Mouse (Mus musculus) erythroid progenitor cell, adult 5-6 weeks (primary cell): ENCODE data around the gene Hrct1. TPM values are rescaled to one million over a fixed set of nuclear protein-coding genes. Genes with fewer than 3 reads are reported as not detected.

Experiments
- ATAC-seq: replicated peaks from 2 replicates; pipeline ENCODE4 v1.8.0; 2016; ENCODE audit warnings: moderate number of reproducible peaks, mild to moderate bottlenecking, moderate TSS enrichment, inconsistent platforms; ENCODE audit not compliant: poor library complexity, low FRiP score, severe bottlenecking
- total RNA-seq, 2 experiments: library from RNA; stranded (forward) in 1 of 2; stranded (reverse) in 1 of 2; fragments of 150-400 nt in 1 of 2; fragments of 186-747, 209-891 nt in 1 of 2; gene quantifications; 2 replicates each; pipeline versions ENCODE4 v1.2.3 to v1.2.4; 2015 to 2017; ENCODE audit warnings: low replicate concordance in 2 of 2

Gene Hrct1
- total RNA-seq, 2 experiments from 2014 or later: not detected

DNA sequence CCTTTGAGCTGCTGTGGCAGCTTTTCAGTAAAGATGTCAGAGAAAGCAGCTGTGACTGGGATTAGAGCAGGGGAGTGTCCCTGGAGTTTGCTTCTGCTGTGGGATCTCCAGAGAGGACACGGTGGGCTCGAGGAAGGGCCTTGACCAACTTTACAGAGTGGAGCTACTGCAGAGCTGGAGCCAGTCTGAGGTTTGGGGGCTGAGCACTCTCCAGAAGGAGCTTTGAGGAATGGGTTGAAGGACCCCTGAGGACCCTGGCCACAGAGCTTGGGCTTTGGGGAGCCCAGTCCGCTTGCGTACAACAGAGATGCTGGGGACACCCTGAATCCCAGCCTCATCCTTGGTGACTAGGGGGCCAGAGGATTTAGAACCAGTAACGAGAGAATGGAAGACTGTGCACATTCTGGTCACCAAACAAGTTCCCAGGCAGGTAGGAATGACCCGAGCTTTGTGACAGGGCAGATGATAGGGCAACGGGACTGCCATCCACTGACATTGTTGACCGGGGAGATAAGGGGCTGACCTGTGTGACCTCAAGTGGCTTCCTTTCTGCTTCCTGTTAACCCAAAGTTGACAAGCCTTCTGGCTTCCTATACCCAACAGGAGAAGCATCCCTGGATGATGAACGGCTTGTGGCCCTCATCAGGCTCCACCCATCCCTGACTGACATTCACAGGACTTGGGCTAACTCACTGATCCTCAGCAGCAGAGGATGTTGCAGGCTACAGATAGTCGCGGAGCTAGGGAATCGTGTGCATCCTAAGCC is 577 bp upstream of the Hrct1 start:
- ATAC-seq: no peak

DNA sequence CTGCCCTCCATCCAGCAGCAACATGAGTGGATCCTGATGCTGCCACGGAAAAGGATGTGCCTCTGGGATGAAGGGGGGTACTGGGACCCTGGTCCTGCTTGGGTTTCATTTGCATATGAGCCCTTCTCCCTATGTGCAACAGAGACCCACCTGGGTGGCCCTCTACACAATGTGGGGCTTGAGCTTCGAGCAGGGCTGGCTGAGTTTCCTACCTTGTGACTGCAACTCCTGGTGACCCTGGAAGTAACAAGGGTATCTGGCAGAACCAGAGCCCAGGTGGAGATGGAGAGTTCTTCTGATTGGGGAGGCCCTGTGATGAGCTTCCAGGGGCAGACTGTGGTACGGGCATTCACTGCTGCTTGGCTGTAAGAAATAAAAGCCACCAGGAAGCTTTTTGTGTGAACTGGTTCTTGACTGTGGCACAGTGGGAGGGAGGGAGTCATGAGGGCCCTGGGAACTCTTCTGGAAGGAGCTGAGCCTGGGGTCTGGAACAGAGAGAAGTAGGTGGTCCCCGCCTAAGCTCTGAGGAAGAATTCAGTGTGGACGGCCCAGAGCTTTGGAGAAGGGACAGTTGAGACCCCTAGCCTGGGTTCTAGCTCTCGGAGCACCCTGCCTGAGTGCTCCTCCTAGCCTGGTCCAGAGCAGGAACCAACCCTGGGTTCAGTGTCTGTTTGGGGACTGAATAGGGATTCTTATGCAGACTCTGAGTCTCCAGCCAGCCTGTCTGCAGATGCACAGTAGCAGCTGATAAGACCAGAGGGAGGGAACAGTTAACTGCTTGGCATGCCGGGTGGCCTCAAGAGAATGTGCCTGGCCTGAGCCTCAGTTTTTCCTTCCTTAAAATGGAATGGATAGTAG is 959 bp downstream of the Hrct1 start:
- no peak for ATAC-seq

DNA sequence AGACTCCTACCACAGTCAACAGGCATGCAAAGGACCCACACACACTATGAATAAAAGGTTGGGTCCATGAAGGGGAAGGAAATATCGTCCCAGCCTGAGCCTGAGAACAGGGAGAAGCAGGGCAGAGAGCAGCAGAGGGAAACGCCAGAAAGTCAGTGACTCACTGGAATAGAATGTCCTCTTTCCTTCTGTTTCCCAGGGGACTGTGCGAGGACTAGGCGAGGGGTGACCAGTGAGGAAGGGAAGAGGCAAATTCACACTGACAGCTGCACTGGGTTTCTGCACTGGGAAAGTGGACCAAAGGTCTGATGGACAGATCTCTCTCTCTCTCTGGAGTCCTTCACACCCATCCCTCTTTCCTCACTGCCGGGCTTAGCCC is 1.6 kb downstream of the Hrct1 start:
- no peak for ATAC-seq

GRCm38 (mm10) chr4:43729126-43729525 is 2.1 kb downstream of the Hrct1 start:
- no peak for ATAC-seq

DNA sequence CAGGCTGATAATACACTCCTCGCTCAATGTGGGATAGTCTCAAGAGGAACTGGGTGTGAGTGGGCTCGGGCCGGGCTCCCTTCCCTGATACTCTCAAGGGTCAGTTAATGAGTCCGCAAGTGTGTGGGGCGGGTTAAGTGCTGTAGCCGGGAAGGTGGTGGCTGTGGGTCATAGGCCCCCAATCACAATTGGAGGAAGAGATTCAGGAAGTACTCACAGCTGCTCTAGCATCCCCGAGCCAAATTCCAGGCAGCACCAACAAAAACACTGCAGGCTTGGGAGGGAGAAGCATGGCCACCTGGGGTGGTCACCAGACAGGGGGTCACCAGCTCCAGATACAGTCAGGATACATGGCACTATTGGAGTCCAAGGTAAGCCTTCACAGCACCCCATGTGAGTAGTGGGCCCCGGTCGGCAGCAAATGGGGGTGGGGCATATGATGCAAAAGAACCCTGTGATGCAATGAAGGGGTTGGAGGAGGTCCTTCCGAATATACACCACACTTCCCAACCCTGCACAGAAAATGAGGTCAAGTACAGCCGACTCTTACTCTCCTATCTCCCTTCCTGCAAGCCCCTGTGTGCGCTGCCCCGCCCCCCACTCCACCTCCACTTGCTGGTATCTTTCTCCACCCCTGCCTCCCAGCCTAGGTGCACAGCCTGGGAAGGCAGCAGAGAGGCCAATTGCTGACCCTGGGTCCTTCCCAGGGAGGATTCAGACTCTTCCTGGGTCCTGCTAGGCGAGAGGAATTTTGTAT is 3.0 kb downstream of the Hrct1 start, which contains the start of gene Spaar:
Gene Spaar (plus strand): TSS at position 241 of the 757 bp plus-strand sequence.
- no peak for ATAC-seq

GRCm38 (mm10) chr4:43730750-43731297 is 3.8 kb downstream of the Hrct1 start:
- no peak for ATAC-seq

GRCm38 (mm10) chr4:43732171-43732570 is 5.2 kb downstream of the Hrct1 start:
- ATAC-seq: no peak

GRCm38 (mm10) chr4:43733186-43733585 is 6.2 kb downstream of the Hrct1 start:
- ATAC-seq: no peak

DNA sequence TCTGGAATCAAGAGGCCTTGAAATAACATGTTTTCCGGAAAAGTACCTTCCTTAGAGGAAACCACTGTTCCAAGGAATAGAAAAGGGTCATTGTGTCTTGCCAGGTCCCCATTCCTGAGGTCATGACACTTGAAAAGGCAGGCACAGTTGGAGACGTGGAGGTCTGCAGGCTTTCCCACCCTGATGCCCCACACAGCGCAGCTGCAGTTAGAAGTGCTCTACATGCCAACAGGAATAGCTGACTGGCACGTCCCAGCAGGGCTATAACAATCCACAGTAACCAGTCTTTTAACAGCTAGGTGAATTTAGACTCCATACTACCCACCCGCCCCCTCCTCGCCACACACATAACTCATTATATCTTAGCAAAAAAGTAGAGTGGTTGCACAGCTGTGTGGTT is 10.2 kb downstream of the Hrct1 start:
- ATAC-seq: no peak

- no peak for ATAC-seq
Measured at GRCm38 (mm10) chr4:43738989-43739674, 12.1 kb downstream of the Hrct1 start.

- no peak for ATAC-seq
Measured at GRCm38 (mm10) chr4:43741526-43741925, 14.5 kb downstream of the Hrct1 start.

DNA sequence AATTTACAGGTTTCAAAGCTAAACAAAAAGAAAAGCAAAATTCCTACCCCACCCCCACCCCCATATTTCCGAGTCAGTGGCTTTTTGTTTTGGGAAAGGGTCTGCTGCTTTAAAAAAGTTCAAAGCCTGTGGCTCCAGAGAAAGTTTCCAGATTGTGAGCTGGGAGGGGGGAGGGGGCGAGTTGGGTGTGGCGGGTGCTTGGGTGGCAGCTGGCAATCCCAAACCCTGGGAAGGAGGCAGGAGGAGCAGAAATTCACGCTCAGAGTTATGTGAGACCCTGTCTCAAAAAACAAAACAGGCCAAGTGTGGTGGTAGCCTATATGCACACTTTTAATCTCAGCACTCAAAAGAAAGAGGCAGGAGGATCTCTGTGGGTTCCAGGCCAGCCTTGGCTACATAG is 15.6 kb downstream of the Hrct1 start:
- ATAC-seq: no peak

DNA sequence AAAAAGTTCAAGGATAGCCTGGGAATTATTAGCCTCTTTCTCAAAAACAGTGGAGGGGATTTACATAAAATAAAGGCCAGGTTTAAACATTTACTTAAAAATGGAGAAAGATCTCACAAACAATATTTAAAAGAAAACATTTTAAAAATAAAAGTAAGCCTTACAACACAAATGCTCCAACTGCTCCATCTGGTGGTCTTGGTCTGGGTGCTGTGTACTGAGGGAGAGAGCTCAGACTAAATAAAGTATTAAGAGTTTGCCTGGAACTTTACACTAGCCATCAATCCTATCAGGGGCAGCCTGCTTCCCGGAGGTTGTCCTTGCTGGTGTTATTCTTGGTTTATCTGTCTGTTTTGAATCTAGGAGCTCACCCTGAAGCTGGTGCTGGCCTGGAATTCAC is 16.1 kb downstream of the Hrct1 start:
- ATAC-seq: no peak

- no peak for ATAC-seq
Measured at GRCm38 (mm10) chr4:43745187-43745586, 18.2 kb downstream of the Hrct1 start.

- no peak for ATAC-seq
Measured at GRCm38 (mm10) chr4:43757213-43757612, 30.2 kb downstream of the Hrct1 start.

- no peak for ATAC-seq
Measured at GRCm38 (mm10) chr4:43759571-43760418, 32.8 kb downstream of the Hrct1 start.

DNA sequence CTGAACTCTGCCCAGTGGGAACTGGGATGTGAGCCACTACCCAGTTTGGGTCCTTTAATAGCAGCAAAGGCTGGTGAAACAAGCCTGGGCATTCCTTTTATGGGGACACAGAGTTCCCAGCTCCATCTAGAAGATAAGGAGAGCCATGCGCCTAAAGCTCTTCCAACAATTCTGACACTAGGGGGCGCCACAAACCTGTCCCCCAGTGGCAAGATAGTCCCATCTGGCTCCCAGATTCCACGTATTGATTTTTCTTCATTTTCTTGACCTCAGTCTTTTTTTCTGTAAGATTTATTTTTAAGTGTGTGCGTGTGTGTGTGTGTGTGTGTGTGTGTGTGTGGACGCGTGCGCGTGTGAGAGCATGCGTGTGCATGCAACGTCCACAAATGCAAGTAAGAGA is 33.5 kb downstream of the Hrct1 start:
- ATAC-seq: no peak

DNA sequence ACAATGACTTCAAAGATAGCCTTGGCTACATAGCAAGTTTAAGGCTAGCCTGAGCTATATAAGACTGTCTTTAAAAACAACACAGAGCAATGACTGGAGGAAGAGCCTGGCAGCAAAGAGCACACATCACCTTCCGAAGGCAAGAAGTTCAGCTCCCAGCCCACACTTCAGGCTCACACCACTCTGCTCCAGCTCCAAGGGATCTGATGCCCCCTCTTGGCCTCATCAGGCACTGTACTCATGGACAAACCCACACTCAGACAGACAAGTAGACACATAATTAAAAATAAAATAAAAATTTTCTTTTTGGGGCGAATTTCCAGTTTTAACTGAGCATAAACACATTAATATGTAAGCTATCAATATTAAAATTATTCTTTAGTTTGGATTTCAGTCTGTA is 34.3 kb downstream of the Hrct1 start:
- ATAC-seq: no peak

DNA sequence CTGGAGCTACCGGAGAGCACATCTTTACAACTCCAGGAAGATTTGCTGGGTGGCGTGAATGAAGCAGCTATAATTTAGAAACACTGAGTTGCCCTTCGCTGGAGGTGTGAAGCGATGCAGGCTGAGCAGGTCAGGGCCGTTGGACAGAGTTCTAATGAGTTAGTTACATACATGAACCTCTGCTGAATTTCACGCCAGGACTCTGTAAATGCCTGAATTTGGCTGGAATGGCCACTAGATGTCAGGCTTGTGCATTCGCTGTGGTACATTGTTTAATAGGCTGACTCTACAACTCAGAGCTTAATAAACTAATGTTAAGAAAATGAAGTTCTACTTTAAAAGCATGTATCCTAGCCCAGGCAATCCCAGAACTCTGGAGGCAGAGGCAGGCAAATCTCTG is 36.4 kb downstream of the Hrct1 start:
- ATAC-seq: no peak
